Mouse (Mus musculus) kidney, adult 2 months (tissue): ENCODE data around the gene Wbp2.

Experiments used
- CTCF ChIP-seq: fragments of 200-500 bp; conservative IDR thresholded peaks from 2 replicates; pipeline ENCODE4 v1.5.1; 2011; ENCODE audit warnings: low read depth, mild to moderate bottlenecking, control low read depth, low read length, moderate library complexity, mixed read lengths; ENCODE audit not compliant: insufficient read depth, insufficient read length
- POLR2A ChIP-seq: fragments of 200-500 bp; IDR thresholded peaks from one replicate; pipeline ENCODE4 v1.6.1; 2011; ENCODE audit warnings: low read depth, low read length, control low read depth

- TF ChIP-seq POLR2A (no peak), CTCF (no peak)
These were observed 41.2 kb upstream of the Wbp2 start for GRCm38 (mm10) chr11:116127986-116128385.
